Mouse (Mus musculus): ENCODE measurements around the gene Zbtb34. TPM values are rescaled to one million over a fixed set of nuclear protein-coding genes. Genes with fewer than 3 reads are reported as not detected.

The Zbtb34 gene
- polyA plus RNA-seq, 1 experiment = 16.2 TPM

DNA sequence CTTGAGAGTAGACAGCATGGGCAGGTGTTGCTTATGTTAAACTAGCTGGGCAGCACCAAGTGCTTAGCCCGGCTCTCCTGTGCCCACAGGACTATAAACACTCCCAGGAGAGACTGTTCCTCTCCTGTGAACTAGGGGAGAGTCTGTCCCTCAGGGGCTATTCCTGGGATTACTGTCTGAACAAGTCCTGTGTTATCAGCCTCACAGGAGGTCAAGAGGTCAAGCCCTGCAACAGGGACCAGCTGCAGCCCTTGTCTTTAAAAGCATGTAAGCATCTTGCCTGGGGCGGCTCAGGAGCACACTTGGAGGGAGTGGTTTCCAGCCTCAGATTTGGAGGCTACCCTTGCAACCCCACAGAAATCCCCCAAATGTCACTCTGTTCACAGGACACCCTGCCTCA is 7.3 kb upstream of the Zbtb34 start:
- Histone ChIP-seq H3K27ac (ENCODE audit: insufficient read depth, low read length) (no peak overlapping the region), H3K4me3 (ENCODE audit: insufficient read depth, low read length) (no peak overlapping the region), H3K4me1 (ENCODE audit: control insufficient read depth, insufficient read depth, low read length) (peaks cover 6% of the 10 kb centered on the region; the same call in 1 of the 2 replicates)
- TF ChIP-seq POLR2A (IDR thresholded peaks at IDR 0.05; ENCODE audit: extremely low read depth, insufficient read depth, low read length) = no peak
- no peak for TF ChIP-seq CTCF (IDR thresholded peaks at IDR 0.05; ENCODE audit: extremely low read depth, insufficient read depth, low read length)

DNA sequence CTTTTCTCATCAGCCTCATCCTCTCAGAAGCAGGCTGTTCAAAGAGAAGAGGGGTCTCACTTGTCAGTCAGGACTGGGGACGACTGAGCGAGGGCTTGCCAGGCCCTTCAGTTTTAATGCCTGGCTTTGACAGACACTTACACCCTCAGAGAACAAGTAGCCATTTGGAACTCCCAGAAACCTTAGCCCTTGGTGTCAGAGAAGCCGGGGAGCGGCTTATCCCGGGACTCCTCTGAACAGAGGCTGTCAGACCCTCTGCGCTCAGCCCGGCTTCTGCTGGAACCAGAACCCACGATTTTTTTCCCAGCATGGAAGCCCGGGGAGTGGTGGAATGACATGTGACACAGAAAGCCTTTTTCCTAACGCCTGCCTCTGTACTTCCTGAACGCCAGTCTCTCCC is 6.1 kb upstream of the Zbtb34 start:
- Histone ChIP-seq H3K4me3 (ENCODE audit: insufficient read depth, low read length) (no peak overlapping the region), H3K27ac (ENCODE audit: insufficient read depth, low read length) (no peak overlapping the region), H3K4me1 (ENCODE audit: control insufficient read depth, insufficient read depth, low read length) (peaks cover 6% of the 10 kb centered on the region; the same call in 1 of the 2 replicates)
- TF ChIP-seq POLR2A (IDR thresholded peaks at IDR 0.05; ENCODE audit: extremely low read depth, insufficient read depth, low read length) (no peak), CTCF (IDR thresholded peaks at IDR 0.05; ENCODE audit: extremely low read depth, insufficient read depth, low read length) (no peak)

DNA sequence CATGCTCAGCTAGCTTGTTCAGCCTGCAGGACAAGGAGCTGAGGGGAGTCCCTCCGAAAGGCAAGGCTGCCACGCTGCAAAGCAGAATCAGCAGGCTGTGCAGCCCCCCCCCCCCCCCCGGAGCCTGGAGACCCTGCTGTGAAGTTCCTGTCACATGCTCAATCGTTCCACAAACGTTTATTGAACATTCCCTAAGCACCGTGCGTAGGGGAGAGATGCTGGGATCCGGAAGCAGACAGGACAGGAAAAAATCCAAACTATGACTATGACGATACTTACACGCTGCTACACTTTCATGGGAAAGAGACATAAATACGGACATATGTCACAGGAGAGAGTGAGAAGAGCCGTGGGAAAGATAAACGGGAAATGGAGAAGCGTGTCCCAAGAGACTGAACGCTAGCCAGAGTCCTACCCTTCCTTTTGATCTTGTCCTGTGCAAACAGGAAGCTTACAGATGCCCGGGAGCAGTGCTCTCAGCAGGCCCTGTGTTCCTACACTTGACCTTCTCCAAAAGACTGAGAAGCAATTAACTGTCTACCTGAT is 5.0 kb upstream of the Zbtb34 start:
- no peak overlapping the region for H3K27ac ChIP-seq (ENCODE audit: insufficient read depth, low read length)
- no peak for TF ChIP-seq CTCF (IDR thresholded peaks at IDR 0.05; ENCODE audit: extremely low read depth, insufficient read depth, low read length)
- TF ChIP-seq POLR2A (IDR thresholded peaks at IDR 0.05; ENCODE audit: extremely low read depth, insufficient read depth, low read length) = no peak
- H3K4me3 ChIP-seq (ENCODE audit: insufficient read depth, low read length) = no peak overlapping the region
- peaks cover 6% of the 10 kb centered on the region; the same call in 1 of the 2 replicates for H3K4me1 ChIP-seq (ENCODE audit: control insufficient read depth, insufficient read depth, low read length)

- no peak overlapping the region for H3K4me3 ChIP-seq (ENCODE audit: insufficient read depth, low read length)
- peaks cover 3% of the 10 kb centered on the region; the same call in 1 of the 2 replicates for H3K4me1 ChIP-seq (ENCODE audit: control insufficient read depth, insufficient read depth, low read length)
- H3K27ac ChIP-seq (ENCODE audit: insufficient read depth, low read length) = no peak overlapping the region
- TF ChIP-seq CTCF (IDR thresholded peaks at IDR 0.05; ENCODE audit: extremely low read depth, insufficient read depth, low read length) = no peak
- TF ChIP-seq POLR2A (IDR thresholded peaks at IDR 0.05; ENCODE audit: extremely low read depth, insufficient read depth, low read length) = no peak
Measured at GRCm38 (mm10) chr2:33435036-33435650, 4.0 kb upstream of the Zbtb34 start.

DNA sequence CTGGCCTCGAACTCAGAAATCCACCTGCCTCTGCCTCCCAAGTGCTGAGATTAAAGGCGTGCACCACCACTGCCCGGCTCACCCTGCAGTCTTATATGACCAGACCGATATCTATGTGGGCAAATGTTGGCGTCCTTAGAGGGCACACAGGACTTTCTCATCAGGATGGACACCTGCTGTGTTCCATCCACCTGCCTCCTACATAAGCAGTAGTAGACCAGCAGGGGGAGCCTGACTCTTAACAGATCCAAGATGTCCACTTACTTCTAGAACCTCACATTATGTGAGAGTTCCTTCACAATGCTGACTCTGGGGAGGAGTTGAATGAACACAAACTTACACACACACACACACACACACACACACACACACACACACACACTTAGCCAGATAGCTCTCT is 1.8 kb upstream of the Zbtb34 start:
- Histone ChIP-seq H3K4me1 (ENCODE audit: control insufficient read depth, insufficient read depth, low read length) (no peaks in the 10 kb centered on the region; the same call in 1 of the 2 replicates), H3K27ac (ENCODE audit: insufficient read depth, low read length) (no peak overlapping the region)
- no peak for TF ChIP-seq POLR2A (IDR thresholded peaks at IDR 0.05; ENCODE audit: extremely low read depth, insufficient read depth, low read length)
- peak; percentile 48 for TF ChIP-seq CTCF (IDR thresholded peaks at IDR 0.05; ENCODE audit: extremely low read depth, insufficient read depth, low read length)

GRCm38 (mm10) chr2:33430081-33430770 is 898 bp downstream of the Zbtb34 start:
- Histone ChIP-seq H3K4me1 (ENCODE audit: control insufficient read depth, insufficient read depth, low read length) (peaks cover 9% of the 10 kb centered on the region), H3K4me3 (ENCODE audit: insufficient read depth, low read length) (peak overlapping the region; percentile 84), H3K27ac (ENCODE audit: insufficient read depth, low read length) (peak overlapping the region; percentile 95)
- TF ChIP-seq POLR2A (IDR thresholded peaks at IDR 0.05; ENCODE audit: extremely low read depth, insufficient read depth, low read length) = no peak
- TF ChIP-seq CTCF (IDR thresholded peaks at IDR 0.05; ENCODE audit: extremely low read depth, insufficient read depth, low read length) = no peak

More for the DNA sequence above, 1.8 kb upstream of the Zbtb34 start:
- H3K4me3 ChIP-seq (ENCODE audit: insufficient read depth, low read length) = no peak overlapping the region

DNA sequence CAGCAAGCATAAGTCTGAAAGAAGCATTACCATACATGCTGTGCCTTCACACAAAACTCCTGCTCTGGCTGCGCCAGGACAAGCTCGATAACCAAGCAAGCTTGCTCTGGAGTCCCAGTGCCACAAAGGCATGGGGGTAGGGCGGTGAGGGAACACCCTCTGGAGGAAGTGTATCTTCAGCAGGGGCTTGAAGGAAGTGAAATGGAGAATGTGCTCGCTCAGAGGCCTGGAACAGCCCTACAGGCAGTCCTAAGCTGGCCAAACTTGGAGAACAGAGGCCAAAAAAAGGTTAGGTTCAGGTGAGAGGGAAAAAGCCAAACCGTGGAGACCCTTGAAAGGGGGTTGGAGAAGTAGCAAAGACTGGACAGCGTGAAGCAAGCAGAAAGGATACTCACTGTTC is 1.8 kb downstream of the Zbtb34 start:
- no peak for TF ChIP-seq CTCF (IDR thresholded peaks at IDR 0.05; ENCODE audit: extremely low read depth, insufficient read depth, low read length)
- no peak for TF ChIP-seq POLR2A (IDR thresholded peaks at IDR 0.05; ENCODE audit: extremely low read depth, insufficient read depth, low read length)
- Histone ChIP-seq H3K4me1 (ENCODE audit: control insufficient read depth, insufficient read depth, low read length) (peaks cover 9% of the 10 kb centered on the region), H3K4me3 (ENCODE audit: insufficient read depth, low read length) (peak overlapping the region; percentile 84), H3K27ac (ENCODE audit: insufficient read depth, low read length) (no peak overlapping the region)

DNA sequence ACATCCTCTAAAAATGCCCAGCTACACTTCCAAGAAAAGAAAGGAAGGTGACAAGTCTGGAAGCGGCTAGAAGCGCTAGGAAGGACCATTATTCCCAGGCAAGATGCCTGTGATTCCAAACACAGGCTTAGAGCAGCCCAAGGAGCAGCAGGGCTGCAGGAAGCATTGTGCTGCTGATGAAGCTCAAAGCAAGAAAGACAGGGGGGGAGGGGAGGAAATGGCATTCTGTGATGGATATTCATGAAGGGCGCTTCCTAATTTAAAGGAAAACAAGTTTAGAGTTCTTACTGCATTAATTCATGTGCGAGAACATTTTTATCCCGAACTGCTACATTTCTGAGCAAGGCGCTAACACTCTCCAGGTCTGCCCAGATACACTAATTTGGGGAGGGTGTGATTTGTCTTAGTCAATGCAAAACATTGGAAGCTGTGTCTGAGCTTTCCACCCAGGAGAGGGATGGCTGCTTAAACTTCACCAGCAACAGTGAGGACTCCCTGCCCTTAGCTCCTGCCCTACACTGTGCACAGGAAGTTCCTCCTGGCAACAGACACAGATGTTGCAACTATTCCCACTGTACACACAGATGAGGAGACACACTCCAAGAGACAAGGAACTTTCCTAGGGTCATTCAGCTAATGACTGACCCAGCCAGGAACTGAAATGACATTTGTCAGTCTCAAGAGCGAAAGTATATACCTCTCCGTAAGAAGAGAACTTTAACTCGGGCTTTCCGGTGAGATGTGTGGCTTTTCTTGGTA is 4.3 kb downstream of the Zbtb34 start:
- TF ChIP-seq POLR2A (IDR thresholded peaks at IDR 0.05; ENCODE audit: extremely low read depth, insufficient read depth, low read length) (no peak), CTCF (IDR thresholded peaks at IDR 0.05; ENCODE audit: extremely low read depth, insufficient read depth, low read length) (no peak)
- Histone ChIP-seq H3K27ac (ENCODE audit: insufficient read depth, low read length) (no peak overlapping the region), H3K4me3 (ENCODE audit: insufficient read depth, low read length) (no peak overlapping the region), H3K4me1 (ENCODE audit: control insufficient read depth, insufficient read depth, low read length) (peaks cover 11% of the 10 kb centered on the region)

DNA sequence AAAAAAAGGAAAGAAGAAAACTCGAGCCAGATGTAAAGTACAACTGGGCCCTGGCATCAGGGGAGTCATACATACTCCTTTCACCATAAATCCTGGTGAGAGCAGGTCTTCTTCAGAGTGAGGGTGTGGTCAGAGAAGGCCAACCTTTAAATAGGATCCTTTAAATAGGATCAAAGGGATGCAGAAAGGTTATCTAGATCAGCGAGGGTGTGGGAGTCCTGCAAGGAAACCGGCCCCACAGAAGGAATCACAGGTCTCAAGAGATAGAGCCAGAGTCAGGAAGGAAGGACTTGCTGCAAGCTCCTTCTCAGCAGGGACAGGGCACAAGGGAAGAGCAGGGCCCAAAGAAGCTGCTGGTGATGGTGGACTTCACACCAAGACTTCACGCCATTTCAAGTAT is 13.7 kb downstream of the Zbtb34 start:
- TF ChIP-seq CTCF (IDR thresholded peaks at IDR 0.05; ENCODE audit: extremely low read depth, insufficient read depth, low read length) = no peak
- peaks cover 1% of the 10 kb centered on the region; the same call in 1 of the 2 replicates for H3K4me1 ChIP-seq (ENCODE audit: control insufficient read depth, insufficient read depth, low read length)
- H3K4me3 ChIP-seq (ENCODE audit: insufficient read depth, low read length) = no peak overlapping the region
- H3K27ac ChIP-seq (ENCODE audit: insufficient read depth, low read length) = no peak overlapping the region
